In genomic region chr19:32595506-32596286, GRCm38 (mm10) we compare ENCODE assay signal across 8 mouse cellular contexts. TPM values are rescaled to one million over a fixed set of nuclear protein-coding genes. Genes with fewer than 3 reads are reported as not detected.
A peak's percentile ranks its signal among the peaks of the same experiment; 100 is the strongest.
DNase-seq lines count a peak whose midpoint lies in the region; ATAC-seq and TF ChIP-seq lines count a peak whose summit lies in the region.

Papss2 (plus strand) TSS chr19:32595790.

- H3K27ac ChIP-seq in heart, embryonic 15.5 days: no peak within 1 kb of the TSS; the same call in 1 of the 2 replicates
- H3K27ac ChIP-seq in kidney, postnatal 0 days: no peak within 1 kb of the TSS
- H3K27ac ChIP-seq in lung, embryonic 15.5 days: no peak within 1 kb of the TSS
- H3K27ac ChIP-seq in neural tube, embryonic 14.5 days (ENCODE audit: low read depth, low read length): no peak within 1 kb of the TSS
- no peak within 1 kb of the TSS for H3K27ac ChIP-seq in thymus, adult 2 months (ENCODE audit: control insufficient read depth, insufficient read depth, low read length)

- DNase-seq in B cell, adult 2 months: peak; percentile 31 to 41
- DNase-seq in kidney, postnatal 0 days (ENCODE audit: low spot score): peak; percentile 71
- DNase-seq in thymus, adult 2 months: peak; percentile 56

- peak within 1 kb of the TSS; percentile 62 for H3K9ac ChIP-seq in heart, embryonic 15.5 days
- H3K9ac ChIP-seq in kidney, postnatal 0 days (ENCODE audit: low read depth, low read length): peak within 1 kb of the TSS; percentile 65
- H3K9ac ChIP-seq in lung, embryonic 15.5 days: peak within 1 kb of the TSS; percentile 55
- H3K9ac ChIP-seq in neural tube, embryonic 14.5 days (replicated peaks; ENCODE audit: low read depth, low read length): peak within 1 kb of the TSS; percentile 29; the same call in 1 of the 2 replicates

- no peaks in the 10 kb centered on the region for H3K9me3 ChIP-seq in heart, embryonic 15.5 days (replicated peaks)
- H3K9me3 ChIP-seq in kidney, postnatal 0 days (replicated peaks; ENCODE audit: low read length): no peaks in the 10 kb centered on the region
- no peaks in the 10 kb centered on the region for H3K9me3 ChIP-seq in lung, embryonic 15.5 days
- H3K9me3 ChIP-seq in neural tube, embryonic 14.5 days (ENCODE audit: control insufficient read depth, low read length): no peaks in the 10 kb centered on the region

- peak within 1 kb of the TSS; percentile 74 for H3K4me3 ChIP-seq in heart, embryonic 15.5 days
- H3K4me3 ChIP-seq in kidney, postnatal 0 days (replicated peaks; ENCODE audit: low read depth, low read length): peak within 1 kb of the TSS; percentile 67
- H3K4me3 ChIP-seq in lung, embryonic 15.5 days: peak within 1 kb of the TSS; percentile 63
- H3K4me3 ChIP-seq in neural tube, embryonic 14.5 days (ENCODE audit: low read depth, low read length): peak within 1 kb of the TSS; percentile 42
- peak within 1 kb of the TSS; percentile 71 for H3K4me3 ChIP-seq in thymus, adult 2 months (ENCODE audit: control insufficient read depth, insufficient read depth, low read length)

- peak; percentile 40 for ATAC-seq in activated CD4-positive, CD25-positive, alpha-beta regulatory T cell, adult 4 months
- ATAC-seq in erythroid progenitor cell, adult 5-6 weeks (replicated peaks; ENCODE audit: low FRiP score, poor library complexity, severe bottlenecking): peak; percentile 83
- ATAC-seq in heart, embryonic 15.5 days (replicated peaks; ENCODE audit: insufficient number of reproducible peaks, insufficient read depth, low FRiP score, low read depth): peak; percentile 87
- peak; percentile 75; the same call in 1 of the 2 replicates for ATAC-seq in kidney, postnatal 0 days (replicated peaks; ENCODE audit: low FRiP score, low read depth)
- ATAC-seq in lung, embryonic 15.5 days (ENCODE audit: borderline replicate concordance, extremely low read depth, low FRiP score, low TSS enrichment): peak; percentile 89
- ATAC-seq in neural tube, embryonic 14.5 days (ENCODE audit: low read depth): peak; percentile 85

- no peak for TF ChIP-seq CTCF in kidney, postnatal 0 days (IDR thresholded peaks at IDR 0.05; ENCODE audit: low read depth)
- TF ChIP-seq CTCF in thymus, adult 2 months (IDR thresholded peaks at IDR 0.05; ENCODE audit: borderline replicate concordance, control insufficient read depth, extremely low read depth, insufficient read depth, low read length, poor library complexity): no peak

- H3K4me2 ChIP-seq in heart, embryonic 15.5 days: peak within 1 kb of the TSS; percentile 93
- peak within 1 kb of the TSS; percentile 86 for H3K4me2 ChIP-seq in kidney, postnatal 0 days (ENCODE audit: low read length)
- peak within 1 kb of the TSS; percentile 88 for H3K4me2 ChIP-seq in lung, embryonic 15.5 days
- peak within 1 kb of the TSS; percentile 67 for H3K4me2 ChIP-seq in neural tube, embryonic 14.5 days (ENCODE audit: low read depth, low read length)

- H3K36me3 ChIP-seq in heart, embryonic 15.5 days: no peaks in the 10 kb centered on the region
- no peaks in the 10 kb centered on the region for H3K36me3 ChIP-seq in kidney, postnatal 0 days (ENCODE audit: insufficient read depth, low read length)
- H3K36me3 ChIP-seq in lung, embryonic 15.5 days: no peaks in the 10 kb centered on the region
- H3K36me3 ChIP-seq in neural tube, embryonic 14.5 days (ENCODE audit: control insufficient read depth, insufficient read depth, low read length): no peaks in the 10 kb centered on the region
- no peaks in the 10 kb centered on the region for H3K36me3 ChIP-seq in thymus, adult 2 months (ENCODE audit: control insufficient read depth, insufficient read depth, low read length)

- TF ChIP-seq POLR2A in thymus, adult 2 months (IDR thresholded peaks at IDR 0.05; ENCODE audit: control insufficient read depth, extremely low read depth, insufficient read depth, low read length, poor library complexity): peak; percentile 46; the same call in 1 of the 2 replicates

- H3K4me1 ChIP-seq in heart, embryonic 15.5 days (replicated peaks): 0 out of 2 replicates have a peak, but pooled peaks cover 7% of the 10 kb centered on the region
- no peaks in the 10 kb centered on the region for H3K4me1 ChIP-seq in kidney, postnatal 0 days (replicated peaks; ENCODE audit: insufficient read depth, low read length)
- H3K4me1 ChIP-seq in lung, embryonic 15.5 days: peaks cover 7% of the 10 kb centered on the region; the same call in 1 of the 2 replicates
- no peaks in the 10 kb centered on the region for H3K4me1 ChIP-seq in neural tube, embryonic 14.5 days (ENCODE audit: control insufficient read depth, insufficient read depth, low read length)
- peaks cover 12% of the 10 kb centered on the region for H3K4me1 ChIP-seq in thymus, adult 2 months (replicated peaks; ENCODE audit: control insufficient read depth, insufficient read depth, low read length)

- H3K27me3 ChIP-seq in heart, embryonic 15.5 days: 0 out of 2 replicates have a peak, but pooled peaks cover 3% of the 10 kb centered on the region
- no peaks in the 10 kb centered on the region for H3K27me3 ChIP-seq in kidney, postnatal 0 days (ENCODE audit: insufficient read depth, low read length)
- peaks cover 23% of the 10 kb centered on the region; the same call in 1 of the 2 replicates for H3K27me3 ChIP-seq in lung, embryonic 15.5 days
- H3K27me3 ChIP-seq in neural tube, embryonic 14.5 days (ENCODE audit: control insufficient read depth, insufficient read depth, low read length): peaks cover 12% of the 10 kb centered on the region; the same call in 1 of the 2 replicates
- no peaks in the 10 kb centered on the region; the same call in 1 of the 2 replicates for H3K27me3 ChIP-seq in thymus, adult 2 months (ENCODE audit: control insufficient read depth, insufficient read depth, low read length)

- under 1% methylated on average over 63 of the region's 64 CpGs for WGBS in heart, embryonic 15.5 days
- WGBS in kidney, postnatal 0 days: under 1% methylated on average over 55 of the region's 64 CpGs
- under 1% methylated on average over 59 of the region's 64 CpGs for WGBS in lung, embryonic 15.5 days
- WGBS in neural tube, embryonic 14.5 days: under 1% methylated on average over 54 of the region's 64 CpGs
- 2% methylated on average over 64 of the region's 64 CpGs for WGBS in thymus, adult 2 months

RNA-seq across cellular contexts. Expression of gene Papss2, which starts in this region (rescaled TPM):
- polyA plus RNA-seq in activated CD4-positive, CD25-positive, alpha-beta regulatory T cell, adult 4 months (2017; shearing (Covaris generic)): under 1 TPM; 0.20 to 0.71 TPM
- 1.4 and 6.3 TPM in 2 replicates for total RNA-seq in erythroid progenitor cell, adult 5-6 weeks (2015; ENCODE audit: low replicate concordance)
- total RNA-seq in erythroid progenitor cell, adult 5-6 weeks (2017; ENCODE audit: low replicate concordance): 1.7 and 3.4 TPM in 2 replicates
- 6.7 and 7.8 TPM in 2 replicates for polyA plus RNA-seq in heart, embryonic 15.5 days (2015; fragmentation: Nextera tagmentation; extraction: Ambion mirVana)
- 27.1 and 28.3 TPM in 2 replicates for polyA plus RNA-seq in kidney, postnatal 0 days (2015; fragmentation: Nextera tagmentation; extraction: Ambion mirVana)
- 3.2 and 3.4 TPM in 2 replicates for polyA plus RNA-seq in lung, embryonic 15.5 days (2015; fragmentation: Nextera tagmentation; extraction: Ambion mirVana)
- polyA plus RNA-seq in neural tube, embryonic 14.5 days (2014; fragmentation: Nextera tagmentation; extraction: Ambion mirVana): 1.5 and 1.7 TPM in 2 replicates
- 5.7 and 6.5 TPM in 2 replicates for polyA plus RNA-seq in thymus, adult 2 months (2012; rRNA removed)

Comparison
In these comparisons a context has a peak if more than half of its experiments do, and no peak if none do; other contexts are left out.
1. Peak in ATAC-seq in activated CD4-positive, CD25-positive, alpha-beta regulatory T cell, adult 4 months; RNA of the gene not detected or under 1 TPM.